Mouse (Mus musculus): ENCODE results near the gene Atp6v1d. TPM values are rescaled to one million over a fixed set of nuclear protein-coding genes. Genes with fewer than 3 reads are reported as not detected.
A peak's percentile ranks its signal among the peaks of the same experiment; 100 is the strongest.

Gene Atp6v1d
- polyA plus RNA-seq (2015; fragmentation: Nextera tagmentation; extraction: Ambion mirVana): 67.1 and 70.3 TPM in 2 replicates

- Histone ChIP-seq H3K4me3 (peak within 1 kb of the TSS; percentile 64), H3K36me3 (peaks cover 6% of the 10 kb centered on the region; the same call in 1 of the 2 replicates), H3K9ac (peak within 1 kb of the TSS; percentile 90), H3K9me3 (no peaks in the 10 kb centered on the region), H3K27me3 (no peaks in the 10 kb centered on the region), H3K27ac (peak within 1 kb of the TSS; percentile 87), H3K4me2 (peak within 1 kb of the TSS; percentile 92), H3K4me1 (peaks cover 21% of the 10 kb centered on the region)
- peak; percentile 100 for ATAC-seq (ENCODE audit: insufficient number of reproducible peaks, insufficient read depth, low FRiP score, low TSS enrichment, low read depth)
- under 1% methylated on average over 55 of the region's 55 CpGs for WGBS
Observed at GRCm38 (mm10) chr12:78861496-78862253, at the start of gene Atp6v1d, which contains the start of gene Eif2s1. Gene Atp6v1d, minus strand, starts transcription at chr12:78861638. Gene Eif2s1, plus strand, starts transcription at chr12:78861819.

GRCm38 (mm10) chr12:78910684-78911461 lies 49.4 kb upstream of the Atp6v1d start:
- Histone ChIP-seq H3K27ac (no peak overlapping the region), H3K9me3 (no peaks in the 10 kb centered on the region), H3K4me3 (peak overlapping the region; percentile 45), H3K9ac (peak overlapping the region; percentile 64; the same call in 1 of the 2 replicates), H3K4me1 (peaks cover 25% of the 10 kb centered on the region), H3K36me3 (no peaks in the 10 kb centered on the region), H3K4me2 (peak overlapping the region; percentile 79), H3K27me3 (peaks cover 78% of the 10 kb centered on the region)
- WGBS: 8% methylated on average over 16 of the region's 16 CpGs
- ATAC-seq (ENCODE audit: insufficient number of reproducible peaks, insufficient read depth, low FRiP score, low TSS enrichment, low read depth): no peak

DNA sequence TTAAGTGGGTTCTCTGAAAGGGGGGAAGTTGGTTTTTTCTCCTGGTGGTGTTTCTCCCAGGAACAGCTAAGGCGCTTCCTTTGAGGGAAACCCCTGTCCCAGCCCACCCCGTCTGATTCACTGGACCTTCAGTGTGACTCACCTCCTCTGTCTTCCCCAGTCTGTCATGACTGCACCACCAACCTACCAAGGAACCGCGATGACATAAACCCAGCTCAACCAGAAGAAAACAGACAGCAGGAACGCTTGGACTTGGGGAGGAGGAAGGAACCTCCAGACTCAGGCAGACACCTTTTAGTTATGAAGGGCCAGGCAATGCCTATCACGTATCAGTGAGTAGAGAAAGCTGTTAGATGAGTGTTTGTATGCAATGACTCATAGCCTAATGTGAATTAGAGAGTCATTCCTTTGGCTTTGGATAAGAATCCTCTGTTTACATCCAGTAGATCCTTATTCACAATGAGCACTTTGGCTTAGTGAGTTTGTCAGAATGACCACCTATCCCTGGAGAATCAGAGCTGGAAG lies 46.7 kb upstream of the Atp6v1d start:
- ATAC-seq (ENCODE audit: insufficient number of reproducible peaks, insufficient read depth, low FRiP score, low TSS enrichment, low read depth): no peak
- H3K9me3 ChIP-seq: no peaks in the 10 kb centered on the region
- no peaks in the 10 kb centered on the region for H3K36me3 ChIP-seq
- H3K27ac ChIP-seq: no peak overlapping the region
- no peak overlapping the region for H3K4me3 ChIP-seq
- WGBS: 75% methylated on average over 6 of the region's 6 CpGs
- H3K4me2 ChIP-seq: no peak overlapping the region
- H3K27me3 ChIP-seq: peaks cover 71% of the 10 kb centered on the region
- peaks cover 25% of the 10 kb centered on the region for H3K4me1 ChIP-seq
- no peak overlapping the region for H3K9ac ChIP-seq

- no peak for ATAC-seq (ENCODE audit: insufficient number of reproducible peaks, insufficient read depth, low FRiP score, low TSS enrichment, low read depth)
- no peak within 1 kb of the TSS for H3K27ac ChIP-seq
- H3K4me3 ChIP-seq: peak within 1 kb of the TSS; percentile 49
- peak within 1 kb of the TSS; percentile 87 for H3K4me2 ChIP-seq
- no peaks in the 10 kb centered on the region for H3K9me3 ChIP-seq
- 4% methylated on average over 34 of the region's 38 CpGs for WGBS
- H3K36me3 ChIP-seq: no peaks in the 10 kb centered on the region
- H3K27me3 ChIP-seq: peaks cover 58% of the 10 kb centered on the region
- peaks cover 21% of the 10 kb centered on the region for H3K4me1 ChIP-seq
- H3K9ac ChIP-seq: peak within 1 kb of the TSS; percentile 67
Observed at GRCm38 (mm10) chr12:78906707-78907162, 45.3 kb upstream of the Atp6v1d start, which contains the start of gene Plek2. Gene Plek2, minus strand, starts transcription at chr12:78906964.

DNA sequence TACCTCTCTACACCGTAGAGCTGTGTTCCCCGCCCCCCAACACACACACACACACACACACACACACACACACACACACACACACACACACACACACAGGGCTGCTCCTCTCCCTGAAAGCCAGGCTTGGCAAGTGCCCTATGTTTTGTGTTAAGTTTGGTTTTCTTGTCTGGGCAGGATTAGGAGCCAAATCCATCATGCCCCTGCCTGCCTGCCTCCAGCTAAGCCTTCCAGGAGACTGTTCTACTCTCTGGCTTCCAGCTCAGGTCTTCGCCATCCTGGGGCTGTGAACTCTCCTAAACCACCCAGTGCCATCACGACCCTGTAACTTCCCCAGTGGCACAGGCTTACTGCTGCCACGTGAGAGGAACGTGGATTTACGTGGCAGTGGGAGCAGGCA lies 43.1 kb upstream of the Atp6v1d start:
- no peak for ATAC-seq (ENCODE audit: insufficient number of reproducible peaks, insufficient read depth, low FRiP score, low TSS enrichment, low read depth)
- H3K27ac ChIP-seq: no peak overlapping the region
- no peak overlapping the region for H3K9ac ChIP-seq
- peaks cover 35% of the 10 kb centered on the region for H3K27me3 ChIP-seq
- no peaks in the 10 kb centered on the region for H3K9me3 ChIP-seq
- no peak overlapping the region for H3K4me3 ChIP-seq
- peak overlapping the region; percentile 20; the same call in 1 of the 2 replicates for H3K4me2 ChIP-seq
- 64% methylated on average over 7 of the region's 7 CpGs for WGBS
- H3K4me1 ChIP-seq: peaks cover 7% of the 10 kb centered on the region; the same call in 1 of the 2 replicates
- no peaks in the 10 kb centered on the region for H3K36me3 ChIP-seq

DNA sequence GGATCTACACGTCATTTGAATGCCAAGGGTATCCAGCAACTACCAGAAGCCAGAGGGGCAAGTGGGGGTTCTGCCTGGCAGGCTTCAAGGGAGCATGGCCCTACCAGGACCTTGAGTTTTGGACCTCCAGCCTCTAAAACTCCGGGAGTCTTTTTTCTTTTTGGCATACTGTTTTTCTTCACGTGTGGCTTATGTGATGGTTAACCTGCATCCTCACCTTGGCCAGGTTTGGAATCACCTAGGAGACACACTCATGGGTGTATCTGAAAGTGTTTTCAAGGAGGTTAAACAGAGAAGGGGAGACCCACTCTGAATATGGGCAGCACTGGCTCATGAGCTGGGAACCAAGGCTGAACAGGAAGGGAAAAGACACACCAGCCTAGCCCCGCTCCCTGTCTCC lies 41.9 kb upstream of the Atp6v1d start:
- H3K27me3 ChIP-seq: peaks cover 25% of the 10 kb centered on the region
- no peak for ATAC-seq (ENCODE audit: insufficient number of reproducible peaks, insufficient read depth, low FRiP score, low TSS enrichment, low read depth)
- H3K27ac ChIP-seq: no peak overlapping the region
- H3K9me3 ChIP-seq: no peaks in the 10 kb centered on the region
- no peak overlapping the region for H3K4me2 ChIP-seq
- 87% methylated on average over 4 of the region's 4 CpGs for WGBS
- H3K36me3 ChIP-seq: no peaks in the 10 kb centered on the region
- no peak overlapping the region for H3K9ac ChIP-seq
- H3K4me1 ChIP-seq: peaks cover 7% of the 10 kb centered on the region; the same call in 1 of the 2 replicates
- H3K4me3 ChIP-seq: no peak overlapping the region

- Histone ChIP-seq H3K9me3 (no peaks in the 10 kb centered on the region), H3K27me3 (peaks cover 8% of the 10 kb centered on the region), H3K9ac (no peak overlapping the region), H3K36me3 (no peaks in the 10 kb centered on the region), H3K4me1 (peaks cover under 1% of the 10 kb centered on the region; the same call in 1 of the 2 replicates), H3K4me2 (no peak overlapping the region), H3K4me3 (no peak overlapping the region), H3K27ac (no peak overlapping the region)
- 81% methylated on average over 5 of the region's 5 CpGs for WGBS
- no peak for ATAC-seq (ENCODE audit: insufficient number of reproducible peaks, insufficient read depth, low FRiP score, low TSS enrichment, low read depth)
Observed at GRCm38 (mm10) chr12:78901467-78901866, 40.0 kb upstream of the Atp6v1d start.

GRCm38 (mm10) chr12:78897861-78898260 lies 36.4 kb upstream of the Atp6v1d start:
- H3K36me3 ChIP-seq: no peaks in the 10 kb centered on the region
- no peak overlapping the region for H3K4me3 ChIP-seq
- H3K4me2 ChIP-seq: no peak overlapping the region
- H3K9ac ChIP-seq: no peak overlapping the region
- ATAC-seq (ENCODE audit: insufficient number of reproducible peaks, insufficient read depth, low FRiP score, low TSS enrichment, low read depth): no peak
- 92% methylated on average over 1 of the region's 1 CpGs for WGBS
- no peaks in the 10 kb centered on the region for H3K27me3 ChIP-seq
- H3K9me3 ChIP-seq: no peaks in the 10 kb centered on the region
- no peaks in the 10 kb centered on the region for H3K4me1 ChIP-seq
- H3K27ac ChIP-seq: no peak overlapping the region

GRCm38 (mm10) chr12:78891149-78891548 lies 29.7 kb upstream of the Atp6v1d start:
- Histone ChIP-seq H3K4me1 (no peaks in the 10 kb centered on the region), H3K27ac (no peak overlapping the region), H3K9ac (no peak overlapping the region), H3K36me3 (peaks cover 11% of the 10 kb centered on the region), H3K4me2 (no peak overlapping the region), H3K4me3 (no peak overlapping the region), H3K9me3 (no peaks in the 10 kb centered on the region), H3K27me3 (no peaks in the 10 kb centered on the region)
- peak; percentile 48; the same call in 1 of the 2 replicates for ATAC-seq (ENCODE audit: insufficient number of reproducible peaks, insufficient read depth, low FRiP score, low TSS enrichment, low read depth)
- whole genome bisulfite sequencing: 76% methylated on average over 2 of the region's 2 CpGs

DNA sequence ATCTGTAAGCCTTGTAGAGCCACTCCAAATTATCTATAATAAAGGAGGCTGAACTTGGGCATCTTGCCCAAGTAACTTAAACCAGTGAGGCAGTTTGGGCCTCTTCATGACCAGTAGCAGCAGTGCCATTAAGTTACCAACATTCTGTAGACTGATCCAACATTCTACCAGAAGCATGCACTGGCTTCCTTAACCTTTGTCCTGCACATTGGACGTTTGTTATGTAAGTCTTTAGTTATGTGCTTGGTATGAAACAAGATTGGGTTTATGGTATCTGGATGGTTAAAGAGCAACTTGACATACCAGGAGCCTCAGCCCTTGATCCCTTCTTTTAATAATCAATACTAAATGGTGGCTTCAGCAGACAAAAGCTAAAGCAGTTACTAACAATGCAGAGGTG lies 28.6 kb upstream of the Atp6v1d start:
- Histone ChIP-seq H3K9ac (no peak overlapping the region), H3K4me1 (no peaks in the 10 kb centered on the region), H3K27me3 (no peaks in the 10 kb centered on the region), H3K27ac (no peak overlapping the region), H3K4me3 (no peak overlapping the region), H3K36me3 (peaks cover 21% of the 10 kb centered on the region), H3K4me2 (no peak overlapping the region), H3K9me3 (no peaks in the 10 kb centered on the region)
- 80% methylated on average over 1 of the region's 1 CpGs for WGBS
- no peak for ATAC-seq (ENCODE audit: insufficient number of reproducible peaks, insufficient read depth, low FRiP score, low TSS enrichment, low read depth)

DNA sequence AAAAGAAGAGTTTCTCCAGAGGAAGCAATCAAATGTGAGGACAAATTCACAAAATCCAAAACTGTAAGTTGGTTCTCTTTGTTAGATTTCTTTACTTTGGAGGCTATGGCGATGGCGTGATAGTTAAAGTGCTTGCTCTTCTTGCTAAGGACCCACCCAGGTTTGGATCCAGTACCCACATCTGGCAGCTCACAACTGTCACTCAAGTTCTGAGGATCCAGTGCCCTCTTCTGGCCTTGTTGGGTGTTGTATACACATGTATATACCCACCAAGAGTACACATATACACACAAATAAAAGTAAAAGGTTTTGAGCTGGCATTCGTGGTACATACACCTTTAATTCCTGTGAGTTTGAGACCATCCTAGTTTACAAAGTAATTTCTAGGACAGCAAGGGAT lies 13.1 kb upstream of the Atp6v1d start:
- Histone ChIP-seq H3K4me2 (no peak overlapping the region), H3K27me3 (no peaks in the 10 kb centered on the region), H3K9me3 (no peaks in the 10 kb centered on the region), H3K4me1 (no peaks in the 10 kb centered on the region), H3K4me3 (no peak overlapping the region), H3K27ac (no peak overlapping the region), H3K9ac (no peak overlapping the region), H3K36me3 (peaks cover 49% of the 10 kb centered on the region)
- 94% methylated on average over 3 of the region's 3 CpGs for WGBS
- ATAC-seq (ENCODE audit: insufficient number of reproducible peaks, insufficient read depth, low FRiP score, low TSS enrichment, low read depth): no peak

Measured in embryonic facial prominence, embryonic 13.5 days (tissue).